Mouse (Mus musculus): ENCODE data around the gene Nptn.

DNA sequence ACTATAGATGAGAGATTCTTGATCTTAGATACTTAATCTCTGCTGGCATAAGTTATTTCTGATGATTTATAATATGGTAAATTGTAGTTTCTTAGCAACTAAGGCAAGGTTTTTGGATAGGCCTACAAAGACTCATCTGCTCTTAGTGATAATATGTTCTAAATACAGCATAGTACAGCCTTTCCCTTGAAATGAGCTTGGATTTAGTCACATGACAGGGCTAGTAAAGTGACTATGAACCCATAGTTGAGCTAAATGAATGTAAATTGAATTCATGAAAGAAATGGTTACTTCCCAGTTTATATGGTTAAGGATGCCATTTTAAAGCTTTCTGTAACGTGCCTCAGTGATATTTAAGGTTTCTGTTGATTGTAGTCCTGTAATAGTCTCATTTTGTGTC, 2.3 kb downstream of the Nptn start:
- TF ChIP-seq POLR2A (IDR thresholded peaks at IDR 0.05; ENCODE audit: low read depth, low read length) (no peak), CTCF (IDR thresholded peaks at IDR 0.05; ENCODE audit: extremely low read depth, insufficient read depth, insufficient read length, insufficient replicate concordance) (no peak)

All from spleen, adult 2 months (tissue).